Mouse (Mus musculus) limb, embryonic 13.5 days (tissue): Measurements from ENCODE around the gene Prkca. TPM values are rescaled to one million over a fixed set of nuclear protein-coding genes. Genes with fewer than 3 reads are reported as not detected.
"Not testable (repeated sequence)": the region's sequence is repeated elsewhere in the genome, so short reads cannot be mapped to it uniquely, and the experiment has no call there.

Experiments
- ATAC-seq: fragments of 200-750 bp; cut with Nextera tagmentation; 2 replicates; pipeline ENCODE4 v1.8.0; 2017; ENCODE audit warnings: low read depth, moderate number of reproducible peaks, moderate TSS enrichment; ENCODE audit not compliant: low FRiP score
- H3K27ac ChIP-seq: fragments of 300-500 bp; sonication (generic); 2 replicates; pipeline ENCODE4 v1.5.1; 2015; ENCODE audit warnings: inconsistent platforms, mild to moderate bottlenecking, moderate library complexity
- H3K27me3 ChIP-seq: fragments of 300-500 bp; sonication (generic); 2 replicates; pipeline ENCODE4 v1.6.1; 2015; ENCODE audit warnings: mild to moderate bottlenecking, inconsistent platforms
- H3K36me3 ChIP-seq: fragments of 300-500 bp; sonication (generic); 2 replicates; pipeline ENCODE4 v1.6.1; 2015; ENCODE audit warnings: inconsistent platforms, mild to moderate bottlenecking, moderate library complexity
- H3K4me1 ChIP-seq: fragments of 300-500 bp; sonication (generic); 2 replicates; pipeline ENCODE4 v1.6.1; 2015; ENCODE audit warnings: inconsistent platforms
- H3K4me2 ChIP-seq: fragments of 300-500 bp; sonication (generic); replicated peaks from 2 replicates; pipeline ENCODE4 v1.6.1; 2015; ENCODE audit warnings: inconsistent platforms, mild to moderate bottlenecking, moderate library complexity
- H3K4me3 ChIP-seq: fragments of 300-500 bp; sonication (generic); 2 replicates; pipeline ENCODE4 v1.5.1; 2015; ENCODE audit warnings: moderate library complexity, mild to moderate bottlenecking, inconsistent platforms
- H3K9ac ChIP-seq: fragments of 300-500 bp; sonication (generic); 2 replicates; pipeline ENCODE4 v1.6.1; 2015; ENCODE audit warnings: mild to moderate bottlenecking, inconsistent platforms
- H3K9me3 ChIP-seq: fragments of 300-500 bp; sonication (generic); 2 replicates; pipeline ENCODE4 v1.6.1; 2016; ENCODE audit warnings: inconsistent platforms
- WGBS: fragments of 180-500 bp; shearing (Covaris S2); methylation state at CpG from one replicate; pipeline ENCODE4 v1.1.7; 2015; 5-methylcytosine and 5-hydroxymethylcytosine counted together
- polyA plus RNA-seq: library from polyadenylated mRNA; unstranded; fragments of >200 nt; fragmentation: Nextera tagmentation; extraction: Ambion mirVana; gene quantifications from 2 replicates; pipeline ENCODE4 v1.2.1, GENCODE M21; 2015

The Prkca gene
- polyA plus RNA-seq, 1 experiment from 2014 or later = 7.2 TPM

DNA sequence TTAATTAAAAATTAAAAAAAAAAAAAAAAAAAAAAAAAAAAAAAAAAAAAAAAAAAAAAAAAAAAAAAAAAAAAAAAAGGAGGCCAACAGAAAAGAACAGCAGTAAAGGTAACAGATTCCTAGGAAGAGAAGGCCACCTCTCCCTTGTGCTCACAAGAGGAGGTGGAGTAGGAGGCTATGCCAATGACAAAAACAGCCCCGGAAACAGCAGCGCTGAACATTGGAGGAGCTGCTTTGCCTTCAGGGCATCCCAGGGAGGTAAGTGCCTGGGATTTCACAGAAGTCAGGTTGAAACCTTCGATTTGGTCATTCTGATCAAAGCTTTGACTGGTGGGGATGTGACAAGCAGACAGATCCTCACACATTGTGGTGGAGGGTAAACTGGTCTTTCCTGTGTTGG lies 231.3 kb downstream of the Prkca start:
- no peak overlapping the region for H3K4me3 ChIP-seq
- no peaks in the 10 kb centered on the region for H3K27me3 ChIP-seq
- no peaks in the 10 kb centered on the region for H3K36me3 ChIP-seq
- 55% methylated on average over 3 of the region's 3 CpGs for WGBS
- H3K27ac ChIP-seq = no peak overlapping the region
- H3K4me2 ChIP-seq = no peak overlapping the region
- no peaks in the 10 kb centered on the region for H3K4me1 ChIP-seq
- no peaks in the 10 kb centered on the region for H3K9me3 ChIP-seq
- ATAC-seq = no peak
- H3K9ac ChIP-seq = no peak overlapping the region

DNA sequence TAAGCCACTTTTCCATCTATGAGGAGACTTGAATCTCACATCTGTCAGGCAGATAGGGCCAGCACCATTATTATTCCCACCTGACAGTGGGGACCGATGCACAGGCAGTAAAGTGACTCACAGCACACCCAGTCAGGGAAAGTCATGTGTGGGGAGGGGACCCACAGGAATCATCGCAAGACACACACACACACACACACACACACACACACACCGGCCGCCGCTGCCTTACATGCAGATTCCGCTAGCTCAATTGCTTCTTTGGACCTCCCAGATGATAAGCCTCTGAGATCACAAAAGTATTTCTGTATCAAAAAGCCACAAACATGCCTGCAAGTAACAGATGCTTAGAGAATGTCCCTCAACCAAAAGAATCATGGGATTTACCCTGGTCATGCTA lies 239.6 kb downstream of the Prkca start:
- Histone ChIP-seq H3K36me3 (no peaks in the 10 kb centered on the region), H3K4me3 (no peak overlapping the region), H3K4me1 (no peaks in the 10 kb centered on the region), H3K9ac (no peak overlapping the region), H3K9me3 (no peaks in the 10 kb centered on the region), H3K27me3 (no peaks in the 10 kb centered on the region), H3K4me2 (no peak overlapping the region), H3K27ac (no peak overlapping the region)
- 84% methylated on average over 6 of the region's 6 CpGs for WGBS
- ATAC-seq = no peak

DNA sequence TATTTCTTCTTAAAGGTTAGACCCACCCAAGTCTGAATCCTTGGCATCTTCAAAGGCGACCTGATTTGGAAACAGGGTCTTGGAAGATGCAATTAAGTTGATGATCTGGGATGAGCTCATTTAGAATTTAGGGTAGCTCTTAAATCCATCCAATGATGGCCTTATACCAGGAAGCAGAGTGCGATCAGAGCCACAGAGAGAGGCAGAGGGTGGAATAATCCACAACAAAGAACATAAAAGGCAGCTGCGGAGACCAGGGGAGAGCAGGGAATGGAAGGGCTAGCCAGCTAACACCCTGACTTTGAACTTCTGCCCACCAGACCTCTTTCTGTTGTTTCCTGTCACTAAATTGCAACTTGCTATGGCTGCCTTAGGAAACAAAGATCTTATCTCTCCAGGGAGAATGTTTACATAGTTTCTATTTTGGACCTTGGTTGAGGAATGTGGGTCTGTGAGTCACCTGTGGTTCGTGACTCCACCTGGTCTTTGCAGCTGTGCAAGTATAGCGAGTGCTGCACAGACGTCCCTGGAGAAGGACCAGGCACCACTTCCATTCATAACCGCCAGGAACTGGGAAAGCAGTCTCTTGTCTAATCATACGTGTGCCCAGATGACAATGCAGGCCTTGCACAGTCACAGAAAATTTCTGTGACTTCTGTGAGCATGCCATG lies 242.3 kb downstream of the Prkca start:
- WGBS = 56% methylated on average over 8 of the region's 8 CpGs
- no peak for ATAC-seq

DNA sequence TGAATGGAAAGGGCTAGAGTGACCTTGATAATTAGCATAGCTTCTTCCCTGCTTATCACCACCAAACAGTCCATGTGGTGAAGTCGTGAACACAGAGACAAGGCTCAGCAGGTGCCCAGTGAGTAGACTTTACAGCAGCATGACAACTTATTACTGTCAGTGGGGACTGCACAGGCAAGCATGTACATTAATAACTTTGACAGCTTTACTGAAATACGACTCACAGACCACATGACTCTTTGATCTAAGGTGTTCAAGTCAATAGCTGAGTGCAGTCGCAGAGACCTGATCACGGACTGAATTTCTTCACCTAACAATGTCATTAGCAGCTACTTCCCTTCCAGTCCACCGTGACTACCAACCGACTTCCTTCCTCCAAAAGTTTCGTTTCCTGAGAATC lies 245.4 kb downstream of the Prkca start:
- no peak overlapping the region for H3K9ac ChIP-seq
- H3K4me3 ChIP-seq = no peak overlapping the region
- no peaks in the 10 kb centered on the region for H3K27me3 ChIP-seq
- 63% methylated on average over 7 of the region's 7 CpGs for WGBS
- H3K4me1 ChIP-seq = no peaks in the 10 kb centered on the region
- ATAC-seq = no peak
- no peaks in the 10 kb centered on the region for H3K9me3 ChIP-seq
- no peaks in the 10 kb centered on the region for H3K36me3 ChIP-seq
- no peak overlapping the region for H3K4me2 ChIP-seq
- no peak overlapping the region for H3K27ac ChIP-seq

More for the DNA sequence above, 242.3 kb downstream of the Prkca start:
- no peaks in the 10 kb centered on the region for H3K9me3 ChIP-seq
- H3K27ac ChIP-seq = no peak overlapping the region
- H3K27me3 ChIP-seq = no peaks in the 10 kb centered on the region
- no peak overlapping the region for H3K4me3 ChIP-seq
- no peak overlapping the region for H3K9ac ChIP-seq
- H3K36me3 ChIP-seq = no peaks in the 10 kb centered on the region
- H3K4me1 ChIP-seq = no peaks in the 10 kb centered on the region
- no peak overlapping the region for H3K4me2 ChIP-seq

DNA sequence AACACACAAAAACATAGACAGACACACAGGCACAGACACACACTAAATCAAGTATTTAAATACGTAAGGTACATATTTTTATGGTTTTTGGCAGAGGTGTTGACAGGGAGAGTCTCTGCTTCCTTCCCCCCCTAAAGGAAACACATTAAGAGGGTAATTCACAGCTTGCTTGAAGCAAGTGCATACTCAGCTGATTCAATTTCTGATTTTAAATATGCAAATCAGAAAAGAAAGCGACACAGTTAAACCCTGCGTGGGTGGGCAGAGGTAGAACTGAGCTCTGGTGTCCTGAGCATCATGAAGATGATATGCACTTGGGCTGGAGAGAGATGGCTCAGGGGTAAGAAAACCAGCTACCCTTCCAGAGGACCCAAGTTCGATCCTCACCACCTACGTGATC lies 248.9 kb downstream of the Prkca start:
- H3K9ac ChIP-seq = no peak overlapping the region
- no peaks in the 10 kb centered on the region for H3K27me3 ChIP-seq
- H3K9me3 ChIP-seq = no peaks in the 10 kb centered on the region
- ATAC-seq = no peak
- H3K4me3 ChIP-seq = no peak overlapping the region
- H3K36me3 ChIP-seq = no peaks in the 10 kb centered on the region
- WGBS = 85% methylated on average over 5 of the region's 5 CpGs
- H3K27ac ChIP-seq = no peak overlapping the region
- no peaks in the 10 kb centered on the region for H3K4me1 ChIP-seq
- H3K4me2 ChIP-seq = no peak overlapping the region

DNA sequence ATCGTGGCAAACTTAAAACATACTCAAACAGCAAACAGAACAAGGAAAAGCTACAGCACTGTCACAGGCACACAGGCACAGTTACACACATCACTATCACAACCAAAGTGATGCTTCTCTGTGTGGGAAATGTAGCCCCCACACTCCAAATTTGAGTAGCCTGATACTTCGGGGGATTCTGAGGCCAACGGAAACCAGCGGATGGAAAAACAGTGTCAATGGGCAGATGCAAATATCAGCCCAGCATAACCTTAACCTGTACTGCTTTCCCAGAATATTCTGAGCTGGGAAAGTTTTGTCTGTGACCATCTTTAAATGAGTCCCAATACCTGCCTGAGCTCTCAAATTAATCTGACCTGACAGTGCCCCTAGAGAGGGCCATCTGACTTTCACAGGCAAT lies 250.5 kb downstream of the Prkca start:
- no peak overlapping the region for H3K4me2 ChIP-seq
- WGBS = 90% methylated on average over 4 of the region's 4 CpGs
- H3K27me3 ChIP-seq = no peaks in the 10 kb centered on the region
- no peak for ATAC-seq
- H3K36me3 ChIP-seq = no peaks in the 10 kb centered on the region
- H3K4me1 ChIP-seq = no peaks in the 10 kb centered on the region
- H3K4me3 ChIP-seq = no peak overlapping the region
- H3K9ac ChIP-seq = no peak overlapping the region
- no peak overlapping the region for H3K27ac ChIP-seq
- H3K9me3 ChIP-seq = no peaks in the 10 kb centered on the region

DNA sequence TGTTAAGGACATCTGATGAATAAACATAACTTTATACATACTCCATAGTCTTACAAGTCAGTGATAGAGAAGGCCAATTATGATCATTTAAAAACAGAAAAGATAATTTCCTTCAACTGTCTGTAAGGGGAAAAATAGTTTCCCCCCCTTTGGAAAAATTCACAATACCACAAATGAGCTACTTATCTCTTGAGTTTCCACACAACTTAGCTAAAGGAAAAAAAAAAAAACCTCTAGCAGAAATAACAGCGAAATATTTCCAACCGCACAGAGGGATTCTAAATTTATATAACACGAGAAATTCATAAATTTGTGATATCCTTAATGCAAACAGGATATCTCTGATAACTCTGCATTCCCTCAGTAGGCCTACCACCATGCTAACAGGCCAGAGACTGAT lies 252.5 kb downstream of the Prkca start:
- no peak for ATAC-seq
- WGBS = 90% methylated on average over 3 of the region's 3 CpGs

DNA sequence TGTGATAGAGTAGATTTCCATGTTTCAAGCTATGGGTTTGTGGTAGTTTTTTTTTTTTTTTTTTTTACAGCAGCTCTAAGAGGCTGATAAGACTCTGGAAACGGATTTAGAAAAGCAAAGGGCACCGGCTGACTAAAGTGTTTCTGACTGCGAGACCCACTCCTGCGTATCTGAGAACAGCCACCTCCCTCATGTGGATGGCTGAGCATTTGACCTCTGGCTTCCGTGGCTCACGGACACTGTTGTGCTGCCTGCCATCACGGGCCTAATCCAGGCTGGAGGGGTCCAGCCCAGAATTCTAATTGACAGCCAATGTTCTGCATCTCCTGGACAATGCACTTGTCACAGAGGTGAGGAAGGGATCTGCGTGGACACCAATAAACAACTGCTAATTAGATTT lies 253.0 kb downstream of the Prkca start:
- 75% methylated on average over 8 of the region's 8 CpGs for WGBS
- no peak overlapping the region for H3K27ac ChIP-seq
- ATAC-seq = no peak

More for the DNA sequence above, 252.5 kb downstream of the Prkca start:
- no peaks in the 10 kb centered on the region for H3K27me3 ChIP-seq
- H3K36me3 ChIP-seq = no peaks in the 10 kb centered on the region
- H3K4me1 ChIP-seq = no peaks in the 10 kb centered on the region
- H3K9me3 ChIP-seq = no peaks in the 10 kb centered on the region
- H3K27ac ChIP-seq = no peak overlapping the region
- H3K9ac ChIP-seq = no peak overlapping the region
- H3K4me3 ChIP-seq = no peak overlapping the region
- H3K4me2 ChIP-seq = no peak overlapping the region

DNA sequence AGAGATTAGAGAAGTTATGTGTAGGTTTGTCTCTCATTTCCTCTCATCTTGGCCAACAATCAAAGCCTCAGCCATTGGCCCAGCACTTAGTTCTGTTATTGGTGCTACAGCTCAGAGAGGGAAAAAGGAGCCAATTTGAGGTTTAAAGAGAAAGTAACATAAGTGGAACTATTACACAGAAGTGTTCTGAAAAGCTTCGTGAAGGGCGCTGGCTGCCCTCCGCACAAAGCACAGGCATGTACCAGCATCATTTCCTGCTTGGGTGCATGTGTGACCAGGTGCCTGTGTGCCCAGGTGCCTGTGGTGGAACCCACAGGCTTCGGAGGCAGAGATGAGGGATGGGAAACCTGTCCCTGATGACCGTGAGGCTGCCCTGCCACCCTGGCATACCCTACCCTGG lies 255.7 kb downstream of the Prkca start:
- 89% methylated on average over 5 of the region's 5 CpGs for WGBS
- Histone ChIP-seq H3K36me3 (no peaks in the 10 kb centered on the region), H3K4me3 (no peak overlapping the region), H3K4me1 (no peaks in the 10 kb centered on the region), H3K4me2 (no peak overlapping the region), H3K27me3 (no peaks in the 10 kb centered on the region), H3K9ac (no peak overlapping the region), H3K27ac (no peak overlapping the region), H3K9me3 (no peaks in the 10 kb centered on the region)
- ATAC-seq = no peak

More for the DNA sequence above, 253.0 kb downstream of the Prkca start:
- Histone ChIP-seq H3K36me3 (no peaks in the 10 kb centered on the region), H3K9ac (no peak overlapping the region), H3K4me2 (no peak overlapping the region), H3K9me3 (no peaks in the 10 kb centered on the region), H3K27me3 (no peaks in the 10 kb centered on the region), H3K4me3 (no peak overlapping the region), H3K4me1 (no peaks in the 10 kb centered on the region)

DNA sequence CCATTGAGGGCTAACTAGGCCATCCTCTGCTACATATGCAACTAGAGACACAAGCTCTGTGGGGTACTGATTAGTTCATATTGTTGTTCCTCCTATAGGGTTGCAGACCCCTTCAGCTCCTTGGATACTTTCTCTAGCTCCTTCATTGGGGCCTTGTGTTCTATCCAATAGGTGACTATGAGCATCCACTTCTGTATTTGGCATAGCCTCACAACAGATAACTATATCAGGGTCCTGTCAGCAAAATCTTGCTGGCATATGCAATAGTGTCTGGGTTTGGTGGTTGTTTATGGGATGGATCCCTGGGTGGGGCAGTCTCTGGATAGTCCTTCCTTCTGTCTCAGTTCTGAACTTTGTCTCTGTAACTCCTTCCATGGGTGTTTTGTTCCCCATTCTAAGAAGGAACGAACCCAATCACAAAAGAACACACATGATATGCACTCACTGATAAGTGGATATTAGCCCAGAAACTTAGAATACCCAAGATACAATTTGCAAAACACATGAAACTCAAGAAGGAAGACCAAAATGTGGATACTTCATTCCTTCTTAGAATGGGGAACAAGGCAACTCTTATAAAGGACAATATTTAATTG lies 256.5 kb downstream of the Prkca start:
- not testable (repeated sequence) for ATAC-seq, H3K4me3 ChIP-seq, H3K27me3 ChIP-seq, H3K4me2 ChIP-seq, H3K4me1 ChIP-seq, H3K27ac ChIP-seq, H3K36me3 ChIP-seq, H3K9me3 ChIP-seq, H3K9ac ChIP-seq
- 87% methylated on average over 1 of the region's 1 CpGs for WGBS

DNA sequence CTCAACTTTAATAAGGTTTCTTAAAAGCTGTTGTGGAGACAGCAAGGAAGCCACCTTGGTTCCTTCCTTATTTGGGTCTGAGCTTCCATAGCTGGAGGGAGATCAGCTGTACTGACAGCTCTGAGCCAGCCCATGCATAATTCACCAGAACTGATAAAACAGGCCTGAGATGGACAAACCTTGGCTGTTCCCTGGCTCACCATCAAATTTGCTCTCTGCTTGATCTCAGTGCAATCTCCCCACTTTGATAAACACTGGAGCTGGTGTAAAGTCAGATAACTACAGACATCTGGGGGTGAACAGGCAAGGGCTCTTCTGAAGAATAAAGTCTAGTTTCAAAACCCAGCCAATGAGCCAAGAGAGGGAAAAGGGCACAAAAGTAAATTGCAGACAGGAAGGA lies 261.1 kb downstream of the Prkca start:
- Histone ChIP-seq H3K4me2 (no peak overlapping the region), H3K27ac (no peak overlapping the region), H3K27me3 (no peaks in the 10 kb centered on the region), H3K4me1 (peaks cover 8% of the 10 kb centered on the region; the same call in 1 of the 2 replicates), H3K9ac (no peak overlapping the region), H3K9me3 (no peaks in the 10 kb centered on the region), H3K4me3 (no peak overlapping the region), H3K36me3 (no peaks in the 10 kb centered on the region)
- no peak for ATAC-seq

DNA sequence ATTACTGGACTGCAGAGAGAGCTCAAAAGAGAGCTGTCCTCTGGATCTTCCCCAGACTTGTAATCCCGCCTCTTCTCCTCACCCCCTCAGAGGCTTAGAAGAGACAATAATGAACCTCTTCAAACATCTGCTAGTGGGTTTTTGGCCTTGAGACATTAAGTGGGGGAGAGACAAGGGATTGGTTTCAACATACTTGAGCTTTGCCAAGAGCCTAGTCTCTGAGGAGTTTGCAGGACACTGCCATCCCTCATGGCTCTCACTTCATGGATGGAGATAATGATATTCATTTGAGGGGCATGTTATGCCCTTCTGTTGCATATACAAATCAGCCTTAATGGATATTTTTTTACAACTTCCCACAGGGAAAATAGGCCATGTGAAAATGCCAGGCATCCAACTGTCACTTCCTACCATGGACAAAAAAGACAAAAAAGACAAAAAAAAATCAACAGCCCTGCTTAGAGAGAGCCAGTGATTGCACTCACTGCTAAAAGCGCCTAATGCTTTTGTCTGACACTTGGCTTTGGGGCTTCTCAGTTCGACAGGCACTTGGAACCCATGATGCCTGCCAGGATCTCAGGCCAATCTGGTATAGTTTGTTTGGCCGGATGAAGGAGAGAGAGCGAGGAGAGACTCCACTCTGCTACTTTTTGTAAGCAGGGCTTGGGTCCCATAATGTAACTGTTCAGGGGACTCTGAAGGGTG lies 263.6 kb downstream of the Prkca start:
- Histone ChIP-seq H3K27me3 (no peaks in the 10 kb centered on the region), H3K4me2 (no peak overlapping the region), H3K4me3 (no peak overlapping the region), H3K27ac (no peak overlapping the region), H3K36me3 (no peaks in the 10 kb centered on the region), H3K9me3 (no peaks in the 10 kb centered on the region), H3K9ac (no peak overlapping the region), H3K4me1 (peaks cover 9% of the 10 kb centered on the region; the same call in 1 of the 2 replicates)
- WGBS = 94% methylated on average over 5 of the region's 5 CpGs
- ATAC-seq = no peak
